Mouse (Mus musculus) embryonic facial prominence, embryonic 14.5 days (tissue): ENCODE results near the gene Fry. TPM values are rescaled to one million over a fixed set of nuclear protein-coding genes. Genes with fewer than 3 reads are reported as not detected.

Experiments
- ATAC-seq: fragments of 200-750 bp; cut with Nextera tagmentation; 2 replicates; pipeline ENCODE4 v1.8.0; 2017; ENCODE audit warnings: low read depth, moderate number of reproducible peaks, moderate TSS enrichment
- DNase-seq: peaks from one replicate; pipeline ENCODE4 v3.0.0-alpha.2; 2015; ENCODE audit warnings: low spot score
- H3K27ac ChIP-seq: fragments of 300-500 bp; sonication (generic); replicated peaks from 2 replicates; pipeline ENCODE4 v1.5.1; 2014; ENCODE audit warnings: low read depth, mild to moderate bottlenecking, low read length, moderate library complexity
- H3K27me3 ChIP-seq: fragments of 300-500 bp; sonication (generic); replicated peaks from 2 replicates; pipeline ENCODE4 v1.6.1; 2014; ENCODE audit warnings: low read length; ENCODE audit not compliant: control insufficient read depth, insufficient read depth
- H3K36me3 ChIP-seq: fragments of 300-500 bp; sonication (generic); 2 replicates; pipeline ENCODE4 v1.6.1; 2014; ENCODE audit warnings: low read length, mixed read lengths; ENCODE audit not compliant: control insufficient read depth, insufficient read depth
- H3K4me1 ChIP-seq: fragments of 300-500 bp; sonication (generic); 2 replicates; pipeline ENCODE4 v1.6.1; 2014; ENCODE audit warnings: antibody characterized with exemption, low read length; ENCODE audit not compliant: control insufficient read depth, insufficient read depth
- H3K4me2 ChIP-seq: fragments of 300-500 bp; sonication (generic); 2 replicates; pipeline ENCODE4 v1.6.1; 2014; ENCODE audit warnings: low read depth, mild to moderate bottlenecking, low read length, moderate library complexity, mixed read lengths
- H3K4me3 ChIP-seq: fragments of 300-500 bp; sonication (generic); 2 replicates; pipeline ENCODE4 v1.5.1; 2014; ENCODE audit warnings: low read depth, mild to moderate bottlenecking, low read length
- H3K9ac ChIP-seq: fragments of 300-500 bp; sonication (generic); 2 replicates; pipeline ENCODE4 v1.6.1; 2014; ENCODE audit warnings: low read depth, mild to moderate bottlenecking, low read length, moderate library complexity, mixed read lengths
- H3K9me3 ChIP-seq: fragments of 300-500 bp; sonication (generic); 2 replicates; pipeline ENCODE4 v1.6.1; 2016; ENCODE audit warnings: low read length; ENCODE audit not compliant: control insufficient read depth
- WGBS: fragments of 180-500 bp; shearing (Covaris S2); extraction: QIAGEN DNeasy Blood & Tissue Kit; methylation state at CpG from one replicate; pipeline ENCODE4 v1.1.7; 2014; 5-methylcytosine and 5-hydroxymethylcytosine counted together
- polyA plus RNA-seq: library from polyadenylated mRNA; unstranded; fragments of >200 nt; fragmentation: Nextera tagmentation; extraction: Ambion mirVana; gene quantifications from 2 replicates; pipeline ENCODE4 v1.2.1, GENCODE M21; 2014

Fry gene
- polyA plus RNA-seq, 1 experiment from 2014 or later = 15.1 TPM

GRCm38 (mm10) chr5:150196881-150197311 is 78.5 kb downstream of the Fry start:
- peak overlapping the region; percentile 41 for H3K4me3 ChIP-seq
- peak; percentile 70 for DNase-seq
- no peaks in the 10 kb centered on the region for H3K36me3 ChIP-seq
- H3K4me2 ChIP-seq = peak overlapping the region; percentile 77
- no peak overlapping the region for H3K27ac ChIP-seq
- 7% methylated on average over 6 of the region's 6 CpGs for WGBS
- ATAC-seq = peak; percentile 56; the same call in 1 of the 2 replicates
- H3K4me1 ChIP-seq = peaks cover 10% of the 10 kb centered on the region
- no peaks in the 10 kb centered on the region for H3K9me3 ChIP-seq
- no peak overlapping the region for H3K9ac ChIP-seq
- H3K27me3 ChIP-seq = no peaks in the 10 kb centered on the region; the same call in 1 of the 2 replicates

- ATAC-seq = no peak
- no peak for DNase-seq
- WGBS = 86% methylated on average over 6 of the region's 6 CpGs
- Histone ChIP-seq H3K9me3 (no peaks in the 10 kb centered on the region), H3K4me3 (no peak overlapping the region), H3K27me3 (no peaks in the 10 kb centered on the region), H3K4me2 (no peak overlapping the region), H3K4me1 (peaks cover 14% of the 10 kb centered on the region; the same call in 1 of the 2 replicates), H3K9ac (no peak overlapping the region), H3K27ac (no peak overlapping the region), H3K36me3 (no peaks in the 10 kb centered on the region)
These were observed 88.3 kb downstream of the Fry start for GRCm38 (mm10) chr5:150206749-150207148.

- Histone ChIP-seq H3K4me2 (peak overlapping the region; percentile 47), H3K9ac (peak overlapping the region; percentile 16; the same call in 1 of the 2 replicates), H3K27ac (no peak overlapping the region), H3K9me3 (no peaks in the 10 kb centered on the region), H3K27me3 (no peaks in the 10 kb centered on the region), H3K4me1 (peaks cover 14% of the 10 kb centered on the region; the same call in 1 of the 2 replicates), H3K4me3 (peak overlapping the region; percentile 20), H3K36me3 (no peaks in the 10 kb centered on the region)
- DNase-seq = no peak
- ATAC-seq = peak; percentile 65; the same call in 1 of the 2 replicates
- 33% methylated on average over 18 of the region's 18 CpGs for WGBS
These were observed 89.2 kb downstream of the Fry start for GRCm38 (mm10) chr5:150207596-150207995.

GRCm38 (mm10) chr5:150208009-150208408 is 89.6 kb downstream of the Fry start:
- 27% methylated on average over 7 of the region's 7 CpGs for WGBS
- peaks cover 14% of the 10 kb centered on the region; the same call in 1 of the 2 replicates for H3K4me1 ChIP-seq
- peak overlapping the region; percentile 20; the same call in 1 of the 2 replicates for H3K4me3 ChIP-seq
- no peaks in the 10 kb centered on the region for H3K9me3 ChIP-seq
- H3K27ac ChIP-seq = no peak overlapping the region
- DNase-seq = peak; percentile 89
- peak overlapping the region; percentile 47 for H3K4me2 ChIP-seq
- no peak overlapping the region for H3K9ac ChIP-seq
- ATAC-seq = peak; percentile 93
- H3K27me3 ChIP-seq = no peaks in the 10 kb centered on the region
- no peaks in the 10 kb centered on the region for H3K36me3 ChIP-seq

- ATAC-seq = no peak
These were observed 95.6 kb downstream of the Fry start for GRCm38 (mm10) chr5:150214081-150214480.

GRCm38 (mm10) chr5:150216066-150216465 is 97.6 kb downstream of the Fry start:
- no peak for DNase-seq
- Histone ChIP-seq H3K36me3 (no peaks in the 10 kb centered on the region), H3K4me3 (no peak overlapping the region), H3K27ac (no peak overlapping the region), H3K4me2 (no peak overlapping the region), H3K4me1 (no peaks in the 10 kb centered on the region), H3K9me3 (no peaks in the 10 kb centered on the region; the same call in 1 of the 2 replicates), H3K9ac (no peak overlapping the region), H3K27me3 (no peaks in the 10 kb centered on the region)
- ATAC-seq = no peak
- 73% methylated on average over 11 of the region's 11 CpGs for WGBS

More at GRCm38 (mm10) chr5:150214081-150214480, 95.6 kb downstream of the Fry start:
- H3K27me3 ChIP-seq = no peaks in the 10 kb centered on the region
- no peaks in the 10 kb centered on the region for H3K36me3 ChIP-seq
- no peak overlapping the region for H3K4me3 ChIP-seq
- H3K27ac ChIP-seq = no peak overlapping the region
- no peak overlapping the region for H3K4me2 ChIP-seq
- no peaks in the 10 kb centered on the region for H3K4me1 ChIP-seq
- peak; percentile 23 for DNase-seq
- H3K9ac ChIP-seq = no peak overlapping the region
- no peaks in the 10 kb centered on the region; the same call in 1 of the 2 replicates for H3K9me3 ChIP-seq
- WGBS = 66% methylated on average over 6 of the region's 6 CpGs

GRCm38 (mm10) chr5:150219457-150219856 is 101.0 kb downstream of the Fry start:
- Histone ChIP-seq H3K4me1 (no peaks in the 10 kb centered on the region), H3K36me3 (no peaks in the 10 kb centered on the region), H3K4me2 (no peak overlapping the region), H3K27ac (no peak overlapping the region), H3K9ac (no peak overlapping the region), H3K27me3 (no peaks in the 10 kb centered on the region), H3K9me3 (no peaks in the 10 kb centered on the region; the same call in 1 of the 2 replicates), H3K4me3 (no peak overlapping the region)
- ATAC-seq (no peak), DNase-seq (no peak)
- WGBS = 80% methylated on average over 8 of the region's 8 CpGs

GRCm38 (mm10) chr5:150220333-150220732 is 101.9 kb downstream of the Fry start:
- ATAC-seq (no peak), DNase-seq (no peak)
- Histone ChIP-seq H3K27ac (no peak overlapping the region), H3K4me3 (no peak overlapping the region), H3K9me3 (no peaks in the 10 kb centered on the region; the same call in 1 of the 2 replicates), H3K36me3 (no peaks in the 10 kb centered on the region), H3K9ac (no peak overlapping the region), H3K27me3 (no peaks in the 10 kb centered on the region), H3K4me2 (no peak overlapping the region), H3K4me1 (no peaks in the 10 kb centered on the region)
- 35% methylated on average over 7 of the region's 7 CpGs for WGBS

GRCm38 (mm10) chr5:150221806-150222205 is 103.4 kb downstream of the Fry start:
- H3K27me3 ChIP-seq = no peaks in the 10 kb centered on the region
- H3K36me3 ChIP-seq = no peaks in the 10 kb centered on the region
- no peaks in the 10 kb centered on the region for H3K4me1 ChIP-seq
- 80% methylated on average over 6 of the region's 6 CpGs for WGBS
- H3K9ac ChIP-seq = no peak overlapping the region
- no peaks in the 10 kb centered on the region; the same call in 1 of the 2 replicates for H3K9me3 ChIP-seq
- H3K4me3 ChIP-seq = no peak overlapping the region
- H3K4me2 ChIP-seq = no peak overlapping the region
- no peak overlapping the region for H3K27ac ChIP-seq
- ATAC-seq (no peak), DNase-seq (no peak)
